In genomic region chr2:163644575-163645385, GRCm38 (mm10) we compare ENCODE assay signal across 7 mouse cellular contexts. TPM values are rescaled to one million over a fixed set of nuclear protein-coding genes. Genes with fewer than 3 reads are reported as not detected.
DNase-seq lines count a peak whose midpoint lies in the region; ATAC-seq lines count a peak whose summit lies in the region.

Gene Serinc3, minus strand, starts transcription at chr2:163645131.

- peak within 1 kb of the TSS; percentile 56 for H3K4me2 ChIP-seq in intestine, embryonic 15.5 days (replicated peaks)

- no peaks in the 10 kb centered on the region for H3K36me3 ChIP-seq in intestine, embryonic 15.5 days
- H3K36me3 ChIP-seq in midbrain, embryonic 10.5 days, result peaks cover 19% of the 10 kb centered on the region

- no peaks in the 10 kb centered on the region for H3K27me3 ChIP-seq in intestine, embryonic 15.5 days (replicated peaks)
- no peaks in the 10 kb centered on the region for H3K27me3 ChIP-seq in midbrain, embryonic 10.5 days (ENCODE audit: low read depth, poor library complexity, severe bottlenecking)

- peak within 1 kb of the TSS; percentile 100 for H3K27ac ChIP-seq in intestine, embryonic 15.5 days
- peak within 1 kb of the TSS; percentile 94 for H3K27ac ChIP-seq in midbrain, embryonic 10.5 days (replicated peaks)

- peak within 1 kb of the TSS; percentile 95 for H3K4me3 ChIP-seq in intestine, embryonic 15.5 days (replicated peaks)
- peak within 1 kb of the TSS; percentile 80 for H3K4me3 ChIP-seq in midbrain, embryonic 10.5 days

- intact Hi-C loops in gastrocnemius, postnatal 36 days (cut with DNase I), result loop anchor here (2.0 to 5.0 kb wide), 2 partner anchors 42 to 74 kb away; partner anchors contain the start of gene Ttpal
- intact Hi-C loops in left cerebral cortex, postnatal 25 days (cut with DNase I), result loop anchor here (1.0 to 2.0 kb wide), 2 partner anchors 42 to 75 kb away; partner anchors contain the start of gene Ttpal

- WGBS in intestine, embryonic 15.5 days, result under 1% methylated on average over 74 of the region's 74 CpGs
- WGBS in midbrain, embryonic 10.5 days, result under 1% methylated on average over 74 of the region's 74 CpGs

- peak within 1 kb of the TSS; percentile 95 for H3K9ac ChIP-seq in intestine, embryonic 15.5 days

- no peaks in the 10 kb centered on the region for H3K9me3 ChIP-seq in intestine, embryonic 15.5 days
- H3K9me3 ChIP-seq in midbrain, embryonic 10.5 days (replicated peaks), result no peaks in the 10 kb centered on the region

- peak; percentile 96 for ATAC-seq in intestine, embryonic 15.5 days

- peaks cover 20% of the 10 kb centered on the region for H3K4me1 ChIP-seq in intestine, embryonic 15.5 days (replicated peaks)
- peaks cover 17% of the 10 kb centered on the region for H3K4me1 ChIP-seq in midbrain, embryonic 10.5 days

- peak; percentile 100 for DNase-seq in adrenal gland, adult 18-20 months (ENCODE audit: low spot score in 2 of 2)
- DNase-seq in embryo, embryonic 11 days, result peak; percentile 99
- DNase-seq in gastrocnemius, postnatal 36 days, result peak; percentile 99
- DNase-seq in left cerebral cortex, postnatal 25 days (ENCODE audit: low spot score in 2 of 2), result peak; percentile 98
- DNase-seq in midbrain, embryonic 10.5 days (ENCODE audit: low spot score), result peak; percentile 99
- peak; percentile 96 for DNase-seq in right cerebral cortex, postnatal 4 days

RNA-seq across cellular contexts. Expression of gene Serinc3, which starts in this region (rescaled TPM):
- 100 to 1,000 TPM; 521 to 567 TPM for total RNA-seq in adrenal gland, adult 18-20 months (2021)
- 100 to 1,000 TPM; 101 to 136 TPM for total RNA-seq in gastrocnemius, postnatal 36 days (2021)
- 45.3 and 47.1 TPM in 2 replicates for polyA plus RNA-seq in intestine, embryonic 15.5 days (2015; fragmentation: Nextera tagmentation; extraction: Ambion mirVana)
- total RNA-seq in left cerebral cortex, postnatal 25 days (2021), result 100 to 1,000 TPM; 243 to 244 TPM
- polyA plus RNA-seq in midbrain, embryonic 10.5 days (2016; fragmentation: Nextera tagmentation; extraction: Ambion mirVana), result 24.7 and 28.7 TPM in 2 replicates

Comparison
In these comparisons a context has a peak if more than half of its experiments do, and no peak if none do; other contexts are left out.
1. Peak in every context shown above with its lines: DNase-seq, ATAC-seq, H3K4me3 ChIP-seq and H3K27ac ChIP-seq.